Mouse (Mus musculus) frontal cortex, postnatal 14 days (tissue): Measurements from ENCODE around the gene Zfp64.

Experiments
- DNase-seq, 2 experiments: peaks; one replicate each; pipeline ENCODE4 v3.0.0; 2022; ENCODE audit warnings: low spot score in 2 of 2

The Zfp64 gene

DNA sequence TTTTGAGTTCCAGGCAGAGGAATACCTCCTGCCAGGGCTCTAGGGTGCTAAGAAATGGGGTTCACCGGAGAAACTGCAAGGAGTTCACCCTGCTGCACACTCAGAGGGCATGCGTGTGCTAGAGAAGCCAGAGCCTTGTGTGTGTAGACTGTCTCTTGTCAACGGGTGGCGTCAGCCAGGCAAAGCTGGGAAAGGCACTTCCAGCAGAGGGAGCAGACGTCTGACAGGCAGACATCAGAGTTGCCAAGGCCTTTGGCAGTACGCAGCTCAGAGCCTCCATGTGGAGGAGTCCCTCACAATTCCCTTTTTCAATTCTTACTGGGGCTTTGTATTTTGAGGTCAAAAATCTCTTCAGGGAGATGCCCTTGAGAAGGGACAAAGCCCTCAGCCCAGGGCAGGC is 6.9 kb downstream of the Zfp64 start:
- no peak for DNase-seq

DNA sequence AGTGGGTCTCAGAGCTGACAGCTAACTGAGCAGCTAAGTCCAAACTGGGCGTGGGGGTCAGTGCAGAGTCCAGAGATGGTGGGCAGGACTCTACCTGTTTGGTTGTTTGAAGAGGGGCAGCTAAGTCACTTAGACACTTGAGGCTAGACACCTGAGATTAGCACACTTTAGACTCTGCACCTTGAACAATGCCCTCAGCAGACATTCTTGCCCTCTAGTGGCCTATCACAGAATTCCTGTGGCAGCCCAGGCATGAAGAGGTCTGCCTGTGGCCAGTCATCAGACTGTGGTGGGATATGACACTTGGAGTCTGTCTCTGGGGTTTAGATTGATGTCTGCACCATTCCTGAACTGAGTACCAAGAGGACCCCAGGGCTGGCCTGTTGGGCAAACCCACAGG is 7.7 kb downstream of the Zfp64 start:
- no peak for DNase-seq

DNA sequence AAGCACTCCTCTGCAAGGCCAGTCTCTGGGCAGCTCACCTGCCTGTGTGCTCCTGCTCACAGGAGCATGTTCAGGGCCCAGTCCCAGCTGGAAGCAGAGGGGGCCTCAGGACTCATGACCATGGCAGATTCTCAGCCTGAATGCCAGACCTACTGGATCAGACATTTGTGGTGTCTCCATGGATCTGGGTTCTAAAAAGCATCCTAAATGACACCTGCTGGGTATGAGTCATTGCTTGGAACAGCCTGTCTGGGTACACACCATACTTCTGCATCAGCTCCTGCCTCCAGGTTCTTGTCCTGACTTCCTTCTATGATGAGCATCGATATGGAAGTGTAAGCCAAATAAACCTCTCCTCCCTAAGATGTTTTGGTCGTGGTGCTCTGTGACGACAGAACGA is 11.4 kb downstream of the Zfp64 start:
- no peak for DNase-seq

DNA sequence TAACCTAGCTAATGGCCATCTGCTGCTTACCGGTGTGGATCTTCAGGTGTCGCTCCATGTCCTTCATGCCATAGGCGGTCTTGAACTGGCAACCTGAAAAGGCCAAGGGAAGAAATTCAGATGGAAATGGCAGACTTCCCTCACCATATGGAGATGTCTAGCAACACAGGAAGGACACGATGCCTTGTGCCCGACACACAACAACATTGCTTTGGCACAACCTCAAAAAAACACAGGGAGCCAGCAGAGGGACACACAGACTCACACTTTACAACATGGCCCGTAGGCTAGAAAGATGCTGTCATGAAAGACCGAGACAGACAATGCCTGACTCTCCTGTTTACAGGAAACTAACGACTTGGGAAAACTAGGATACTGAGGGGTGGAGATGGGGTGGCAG is 15.4 kb downstream of the Zfp64 start:
- no peak for DNase-seq

DNA sequence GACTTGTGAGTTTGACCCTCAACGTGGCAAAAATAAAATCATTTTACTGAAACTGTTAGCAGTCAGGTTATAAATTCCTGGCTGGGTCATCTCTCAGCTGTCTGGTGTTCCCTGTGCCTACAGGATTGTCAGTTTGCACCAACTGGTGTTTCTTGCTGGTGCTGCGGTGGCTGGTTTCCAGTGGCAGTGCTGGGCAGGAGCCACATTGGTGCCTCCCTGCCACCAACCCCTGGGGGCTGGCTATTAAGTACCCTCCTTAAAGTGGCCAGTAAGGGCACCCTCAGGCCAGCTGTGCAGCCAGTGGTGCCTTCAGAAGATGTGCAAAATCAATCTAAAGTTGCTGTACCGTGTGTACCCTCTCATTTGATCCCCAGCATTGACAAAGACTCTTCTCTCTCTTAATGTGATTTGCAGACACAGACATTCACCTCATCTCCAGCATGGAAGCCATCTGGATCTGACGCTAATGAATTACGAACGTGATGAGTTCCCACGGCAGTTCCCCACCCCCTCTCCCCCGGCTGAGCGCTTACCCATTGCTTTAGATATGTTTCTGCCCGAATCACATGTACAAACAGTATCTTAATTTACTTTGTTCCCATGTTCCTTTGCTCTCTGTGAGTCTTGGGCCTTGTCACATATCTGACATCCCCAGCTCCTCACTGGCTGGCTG is 16.0 kb downstream of the Zfp64 start:
- DNase-seq = no peak

DNA sequence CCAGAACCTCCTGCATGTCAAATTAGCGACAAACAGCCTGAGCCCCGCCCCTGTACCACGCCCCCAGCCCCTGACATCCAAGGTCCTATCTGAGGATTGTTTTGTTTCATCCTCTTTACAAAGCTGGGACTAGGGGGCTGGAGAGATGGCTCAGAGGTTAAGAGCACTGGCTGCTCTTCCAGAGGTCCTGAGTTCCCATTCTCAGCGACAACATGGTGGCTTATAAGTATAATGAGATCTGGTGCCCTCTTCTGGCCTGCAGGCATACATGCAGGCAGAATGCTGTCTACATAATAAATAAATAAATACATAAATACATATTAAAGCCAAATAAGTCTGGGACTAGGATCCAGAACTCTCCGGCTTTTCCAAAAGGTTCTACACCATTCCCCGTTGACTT is 18.5 kb downstream of the Zfp64 start:
- no peak for DNase-seq

DNA sequence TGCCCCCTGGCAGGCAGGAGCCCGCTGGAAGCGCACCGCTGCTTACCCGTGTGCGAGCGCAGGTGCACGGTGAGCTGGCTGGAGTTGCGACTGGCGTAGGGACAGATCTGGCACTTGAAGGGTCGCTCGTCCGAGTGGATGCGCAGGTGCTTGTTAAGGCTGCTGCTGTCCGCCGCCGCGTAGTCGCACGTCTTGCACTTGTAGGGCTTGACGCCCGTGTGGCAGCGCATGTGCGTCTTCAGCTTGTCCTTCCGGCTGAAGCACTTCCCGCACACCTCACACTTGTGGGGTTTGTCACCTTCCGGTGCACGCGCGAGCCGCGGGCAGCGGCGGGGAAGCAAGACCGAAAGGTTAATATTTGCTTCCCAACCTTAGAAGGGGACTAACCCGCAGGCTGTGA is 20.2 kb downstream of the Zfp64 start:
- no peak for DNase-seq

DNA sequence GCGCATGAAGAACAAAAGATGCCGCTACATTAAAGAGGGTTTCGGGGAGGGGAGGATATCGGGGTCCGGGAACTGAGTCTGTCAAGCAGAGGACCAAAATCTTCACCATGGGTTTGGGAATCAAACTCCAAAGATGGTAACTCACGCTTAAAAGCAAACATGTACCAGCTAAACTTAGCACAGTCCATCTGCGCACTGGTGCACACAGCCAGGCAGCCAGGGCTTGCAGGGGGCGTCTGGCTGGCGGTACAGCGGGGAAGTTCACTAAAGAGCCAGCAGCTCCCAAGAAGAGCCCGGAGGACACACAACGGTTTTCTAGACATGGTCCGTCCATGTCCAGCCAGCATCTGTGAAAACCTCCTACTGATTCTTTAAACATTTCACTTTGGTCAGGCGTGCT is 23.7 kb downstream of the Zfp64 start:
- DNase-seq = no peak

DNA sequence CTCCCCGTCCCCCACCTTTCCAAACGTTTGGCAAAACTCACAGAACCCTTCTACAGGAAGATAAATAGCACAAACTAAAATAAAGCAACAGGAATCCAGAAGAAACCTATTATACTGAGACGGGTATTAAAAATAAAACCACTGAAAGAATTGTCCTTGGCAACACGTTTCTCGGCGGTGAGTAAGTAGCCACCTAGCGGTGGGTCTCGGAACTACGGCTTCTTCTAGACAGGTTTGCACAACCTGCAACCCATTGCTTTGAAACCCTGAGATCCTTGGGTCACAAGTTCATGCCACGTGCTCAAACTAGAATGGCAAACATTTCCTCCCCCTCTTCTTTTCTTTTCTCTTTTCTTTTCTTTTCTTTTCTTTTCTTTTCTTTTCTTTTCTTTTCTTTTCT is 25.7 kb downstream of the Zfp64 start:
- DNase-seq = peak; percentile 47 to 71

DNA sequence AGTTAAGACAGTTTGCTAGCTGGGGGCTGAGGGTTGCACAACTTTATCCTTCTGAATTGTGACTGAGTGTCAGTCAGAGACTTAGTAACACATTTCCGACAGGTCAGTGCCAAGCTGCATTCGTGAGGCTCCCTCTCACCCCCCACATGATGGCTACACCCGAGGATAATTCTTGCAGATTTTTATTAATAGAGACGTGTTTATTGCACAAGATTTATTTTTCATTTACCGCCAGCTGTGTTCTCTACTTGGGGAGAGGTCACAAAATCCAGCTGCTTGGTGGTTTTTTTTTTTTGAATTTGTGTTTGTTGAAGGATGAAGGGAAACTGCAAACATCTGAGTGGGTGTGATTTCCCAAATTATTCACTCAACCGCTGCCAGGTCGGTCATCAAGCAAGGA is 28.0 kb downstream of the Zfp64 start:
- DNase-seq = no peak

DNA sequence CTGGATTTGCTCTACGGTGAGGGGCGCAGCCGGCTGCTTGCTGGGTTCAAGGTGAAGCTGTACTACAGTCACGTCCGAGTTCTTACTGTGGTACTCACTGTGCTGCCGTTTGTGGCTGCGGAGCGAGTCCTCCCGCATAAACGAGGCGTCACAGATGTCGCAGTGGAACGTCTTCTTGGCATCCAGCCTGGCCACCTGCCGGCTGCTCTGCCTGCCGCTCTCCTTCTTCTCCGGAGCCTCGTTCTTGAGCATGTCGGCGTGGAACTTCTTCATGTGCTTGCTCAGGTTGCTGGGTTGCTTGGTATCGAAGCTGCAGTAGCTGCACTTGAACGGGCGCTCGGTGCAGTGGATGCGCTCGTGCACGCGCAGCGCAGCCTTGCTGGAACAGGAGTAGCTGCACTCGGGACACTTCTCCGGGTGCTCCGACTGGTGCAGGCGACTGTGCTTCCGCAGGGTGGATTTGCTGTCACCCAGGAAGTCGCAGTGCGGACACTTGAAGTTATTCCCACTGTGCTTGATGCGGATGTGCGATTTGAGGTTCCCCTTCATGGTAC is 29.1 kb downstream of the Zfp64 start:
- peak; percentile 50 to 53 for DNase-seq

DNA sequence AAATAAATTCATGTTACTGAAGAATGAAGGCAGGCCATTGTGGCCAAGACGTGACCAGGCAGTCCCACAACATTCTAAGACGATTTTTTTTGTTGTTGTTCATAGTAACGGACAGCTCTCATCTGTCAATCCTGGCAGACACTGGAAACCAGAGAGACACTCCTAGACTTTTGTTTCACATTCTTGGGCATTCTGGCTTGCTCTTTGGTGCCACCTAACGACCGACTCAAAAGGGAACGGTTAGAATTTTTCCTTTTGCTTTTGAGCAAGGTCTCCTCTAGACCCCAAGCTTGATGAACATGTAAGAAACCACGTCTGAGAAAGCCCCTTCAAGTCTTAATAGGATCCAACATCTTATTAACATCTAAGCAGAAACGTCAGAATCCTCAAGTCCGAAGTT is 31.7 kb downstream of the Zfp64 start:
- DNase-seq = peak in 1 of 2 experiments; percentile 60

DNA sequence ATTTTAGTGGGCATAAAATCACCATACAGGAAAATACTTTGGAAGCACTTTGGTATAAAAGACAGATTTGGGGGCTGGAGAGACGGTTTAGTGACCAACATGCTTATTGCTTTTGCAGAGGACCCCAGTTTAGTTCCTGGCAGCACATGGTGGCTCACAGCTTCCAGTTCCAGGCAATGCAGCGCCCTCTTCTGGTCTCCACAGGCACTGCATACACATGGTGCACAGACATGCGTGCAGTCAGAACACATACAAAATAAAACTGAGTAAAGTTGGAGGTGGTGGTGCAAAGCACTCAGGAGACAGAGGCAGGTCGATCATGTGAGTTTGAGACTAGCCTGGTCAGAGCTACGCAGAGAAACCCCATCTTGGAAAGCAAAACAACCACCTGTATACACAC is 32.9 kb downstream of the Zfp64 start:
- DNase-seq = no peak

DNA sequence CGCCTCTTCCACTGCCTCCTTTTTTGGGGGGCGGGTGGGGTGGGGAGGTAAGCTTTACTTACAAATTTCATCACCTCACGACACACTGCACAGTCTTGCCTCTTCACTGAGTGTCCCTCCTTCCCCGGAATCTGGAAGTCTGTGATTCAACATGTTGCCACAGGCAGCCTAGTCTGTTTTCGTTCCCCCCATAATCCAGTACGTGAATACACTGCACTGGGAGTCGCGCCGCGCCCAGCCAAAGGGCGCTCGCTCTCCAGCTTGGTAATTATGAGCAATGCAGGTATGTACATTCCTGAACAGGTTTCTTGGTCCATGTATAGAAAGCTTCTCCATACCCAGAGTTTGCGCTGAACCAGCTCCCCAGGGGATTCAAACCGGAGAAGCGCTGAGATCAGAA is 35.4 kb downstream of the Zfp64 start:
- no peak for DNase-seq

DNA sequence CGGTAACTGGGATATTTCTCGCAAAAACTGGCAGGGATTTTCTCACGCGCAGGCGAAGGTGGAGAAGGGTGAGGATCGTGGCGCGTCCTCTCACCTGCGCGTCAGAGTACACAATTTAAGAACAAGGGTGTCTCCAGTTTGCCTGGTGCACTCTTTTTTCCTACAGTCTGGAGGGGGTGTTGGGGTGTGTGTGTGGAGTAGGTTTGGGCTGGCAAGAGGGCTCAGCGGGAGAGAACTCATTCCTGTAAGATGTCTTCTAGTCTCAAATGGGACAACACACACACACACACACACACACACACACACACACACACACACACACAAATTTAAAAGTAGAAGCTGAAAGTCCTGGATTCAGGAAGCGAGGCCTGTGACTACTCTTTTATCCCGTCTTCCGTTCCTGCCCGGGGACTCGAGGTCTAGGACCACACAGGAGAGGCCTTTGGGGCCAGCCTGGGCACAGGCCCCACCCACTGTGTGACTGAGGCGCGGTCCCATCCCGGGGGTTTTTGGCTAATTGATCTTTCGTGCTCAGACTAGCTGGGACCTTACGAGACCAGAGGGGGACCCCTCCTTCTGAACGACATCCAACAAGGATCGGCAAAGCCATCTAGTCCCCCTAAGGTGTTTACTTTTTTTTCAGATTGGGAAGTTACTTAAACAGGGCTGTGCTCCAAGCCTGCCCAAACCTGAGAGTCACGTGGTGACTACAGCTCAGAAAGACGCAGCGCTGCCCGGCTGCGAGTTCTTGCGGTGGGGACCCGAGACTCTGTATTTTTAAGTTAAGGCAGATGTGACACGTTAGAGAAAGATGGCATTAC is 42.3 kb downstream of the Zfp64 start:
- no peak for DNase-seq

DNA sequence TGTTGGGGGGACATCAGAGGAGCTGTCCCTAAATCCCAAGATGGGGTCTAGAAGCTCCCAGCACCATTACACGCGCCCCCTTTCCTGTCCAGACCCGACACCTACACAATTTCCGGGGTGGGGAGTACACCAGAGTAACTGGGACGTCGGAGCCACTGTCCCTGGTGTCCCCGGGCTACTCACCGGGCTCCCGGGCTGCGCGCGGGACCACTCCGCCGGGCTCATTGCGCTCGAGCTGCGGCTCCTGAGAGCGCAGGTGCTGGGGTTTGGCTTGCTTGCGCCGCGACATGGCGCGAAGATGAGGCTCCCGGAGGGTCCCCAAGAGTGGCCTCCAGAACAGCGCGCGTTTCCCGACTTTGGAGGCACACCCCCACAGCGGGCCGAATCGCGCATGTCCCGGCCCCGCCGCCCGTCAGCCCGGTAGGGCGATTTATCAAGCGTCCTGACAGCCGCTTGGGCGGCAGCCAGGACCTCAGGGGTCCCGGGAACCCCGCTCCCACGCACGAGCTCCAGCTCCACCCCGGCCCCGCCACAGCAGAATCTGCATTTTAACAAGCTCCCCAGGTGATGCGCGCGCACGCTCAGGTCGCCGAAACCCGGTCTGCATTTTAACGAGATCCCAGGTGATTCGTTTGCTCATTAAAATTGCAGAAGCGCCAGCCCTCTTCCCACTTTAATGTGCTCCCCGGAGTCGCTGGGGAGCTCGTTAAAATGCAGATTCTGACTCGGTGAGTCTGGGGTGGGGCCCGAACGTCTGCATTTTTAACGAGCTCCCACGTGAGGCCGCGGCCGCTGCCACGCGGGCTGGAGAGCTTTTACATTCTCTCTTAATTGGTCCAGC is 43.1 kb downstream of the Zfp64 start:
- no peak for DNase-seq

DNA sequence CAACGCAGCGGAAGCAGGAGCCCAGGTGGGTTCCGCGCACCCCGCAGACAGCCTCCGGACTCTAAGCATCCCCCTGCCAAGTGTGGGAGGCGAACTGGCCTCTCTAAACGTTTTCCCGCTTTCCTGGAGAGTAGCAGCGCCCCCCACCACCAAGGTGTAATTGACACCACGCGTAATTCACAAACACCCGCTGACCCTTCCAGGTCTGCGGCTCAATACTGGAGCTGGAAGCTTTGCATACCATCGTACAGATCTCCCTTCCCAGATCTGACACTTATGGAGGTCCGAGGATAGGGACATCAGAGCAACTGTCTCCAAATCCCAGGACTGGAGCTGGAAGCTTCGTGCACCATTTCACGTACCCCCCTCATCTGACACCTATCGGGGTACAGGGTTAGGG is 43.9 kb downstream of the Zfp64 start:
- no peak for DNase-seq

DNA sequence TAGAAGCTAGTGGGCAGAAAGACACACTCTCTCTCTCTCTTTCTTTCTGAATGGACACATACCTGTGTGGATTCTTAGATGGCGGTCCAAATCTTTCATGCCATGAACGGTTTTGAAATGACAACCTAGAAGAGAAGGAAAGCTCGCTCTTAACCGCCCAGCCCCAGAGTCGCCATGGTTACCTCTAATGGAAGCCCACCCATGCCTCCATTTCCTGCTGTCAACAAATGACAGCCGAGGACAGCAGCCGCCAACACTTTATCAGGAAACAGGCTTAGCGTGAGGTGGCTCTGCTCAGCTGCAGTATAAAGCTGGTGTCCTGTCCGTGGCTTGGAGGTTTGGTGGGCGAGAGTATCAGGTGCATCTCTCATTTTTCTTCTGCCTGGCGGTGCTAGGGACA is 49.4 kb downstream of the Zfp64 start:
- DNase-seq = no peak

DNA sequence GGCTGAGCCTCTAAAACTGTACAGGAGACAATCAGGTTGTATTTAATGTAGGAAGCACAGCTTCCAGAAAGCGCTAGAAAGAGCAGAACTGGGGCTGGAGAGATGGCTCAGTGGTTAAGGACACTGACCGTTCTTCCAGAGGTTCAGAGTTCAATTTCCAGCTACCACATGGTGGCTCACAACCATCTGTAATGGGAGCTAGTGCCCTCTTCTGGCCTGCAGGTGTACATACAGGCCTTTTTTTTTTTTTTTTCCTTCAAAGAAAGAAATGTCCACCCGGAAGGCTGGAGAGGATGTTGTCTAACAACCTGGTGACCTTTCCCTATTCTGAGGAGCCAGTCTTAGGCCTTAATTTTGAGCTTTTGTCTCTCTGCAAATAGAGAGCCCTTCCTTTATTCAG is 50.5 kb downstream of the Zfp64 start:
- DNase-seq = no peak

DNA sequence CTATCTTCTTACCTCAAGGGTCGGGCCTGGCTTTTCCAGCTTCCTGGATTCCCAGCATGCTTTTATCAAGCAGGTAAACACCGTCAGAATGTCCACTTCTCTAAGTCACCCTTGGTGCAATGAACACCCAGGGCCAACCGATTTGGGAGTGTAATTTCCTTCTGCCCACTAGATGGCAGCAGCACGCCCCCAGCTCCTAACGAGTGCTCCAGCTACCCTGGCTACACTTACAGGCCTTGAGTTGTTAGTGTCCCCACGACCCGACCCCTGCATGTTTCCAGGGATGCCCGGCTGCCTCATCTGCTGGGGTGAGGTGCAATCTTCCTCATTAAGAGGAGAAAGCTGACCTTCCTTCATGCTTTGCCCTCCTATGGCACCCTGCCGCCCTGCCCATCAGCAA is 51.2 kb downstream of the Zfp64 start:
- DNase-seq = no peak

DNA sequence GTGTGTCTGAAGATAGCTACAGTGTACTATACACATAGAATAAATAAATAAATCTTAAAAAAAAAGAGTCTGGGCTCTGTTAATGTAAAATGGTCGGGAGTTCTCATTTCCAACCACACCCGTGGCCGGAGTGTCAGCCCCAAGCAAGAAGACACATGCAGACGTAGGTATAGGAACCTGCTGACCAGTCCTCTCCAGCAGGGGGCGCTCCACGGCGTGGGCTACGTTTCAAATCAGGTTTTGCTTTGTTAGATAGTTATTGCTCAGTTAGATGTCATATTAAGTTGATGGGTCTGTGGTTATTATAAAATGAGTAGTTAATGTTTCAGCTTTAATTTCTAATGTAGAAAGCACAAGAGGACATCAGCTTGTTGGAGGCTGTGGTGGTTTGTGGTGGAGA is 52.8 kb downstream of the Zfp64 start:
- DNase-seq = no peak

DNA sequence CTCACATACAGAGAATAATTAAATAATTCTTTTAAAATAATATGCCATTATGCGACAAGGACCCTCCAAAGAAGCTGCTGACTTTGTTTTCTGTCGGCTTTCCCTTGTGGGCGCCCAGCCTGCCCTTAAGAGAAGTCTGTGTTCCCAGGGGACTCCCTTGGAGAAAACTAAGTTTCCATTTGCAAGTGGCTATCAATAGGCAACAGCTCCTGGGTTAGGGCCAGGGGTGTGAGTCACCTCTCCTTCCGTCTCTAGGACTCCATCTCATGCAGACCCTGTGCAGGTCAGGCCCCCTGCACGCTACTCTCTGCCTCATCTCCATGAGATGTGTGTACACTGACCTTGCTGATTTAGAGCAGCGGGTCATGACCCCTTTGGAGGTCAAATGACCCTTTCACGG is 57.5 kb downstream of the Zfp64 start:
- no peak for DNase-seq
